Mouse (Mus musculus): Measurements from ENCODE around the gene Tinag. TPM values are rescaled to one million over a fixed set of nuclear protein-coding genes. Genes with fewer than 3 reads are reported as not detected.

The Tinag gene
- polyA plus RNA-seq, 1 experiment from 2014 or later = not detected

DNA sequence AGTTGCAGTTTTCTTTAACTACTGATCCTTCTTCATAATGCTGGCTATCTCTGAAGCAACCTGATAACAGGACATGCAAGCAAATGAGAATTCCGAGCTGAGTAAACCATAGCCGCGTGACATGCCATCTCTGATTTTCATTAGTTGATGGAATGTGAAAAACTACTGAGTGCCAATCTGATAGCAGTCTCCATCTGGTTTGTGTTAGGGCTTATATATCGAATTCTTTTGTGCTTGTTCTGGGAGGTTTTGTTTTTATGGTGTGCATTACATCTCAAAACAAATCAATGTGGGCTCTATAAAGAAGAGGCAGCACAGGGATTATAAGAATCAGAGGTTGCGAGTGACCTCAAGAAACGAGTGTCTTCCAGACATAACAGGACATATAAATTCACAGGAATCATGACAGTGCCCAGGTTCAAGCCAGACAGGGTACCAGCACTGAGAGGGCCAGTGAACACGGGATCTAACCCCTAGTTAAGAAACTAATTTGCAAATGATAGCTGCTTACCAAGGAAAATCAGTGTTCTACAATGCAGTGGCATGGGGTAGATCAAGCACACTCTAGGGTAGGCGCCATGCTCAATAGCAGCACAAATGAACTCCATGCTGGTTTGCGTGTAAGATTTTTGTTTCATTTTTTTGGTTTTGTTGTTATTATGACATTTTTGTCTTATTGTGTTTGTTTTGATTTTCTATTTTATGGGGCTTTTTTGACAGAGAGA is 13.0 kb downstream of the Tinag start:
- no peaks in the 10 kb centered on the region for H3K4me1 ChIP-seq (replicated peaks; ENCODE audit: control insufficient read depth, insufficient read depth, low read length)
- no peaks in the 10 kb centered on the region for H3K9me3 ChIP-seq (ENCODE audit: control insufficient read depth, low read length)
- H3K27ac ChIP-seq = no peak overlapping the region
- WGBS = 84% methylated on average over 9 of the region's 9 CpGs
- no peaks in the 10 kb centered on the region for H3K36me3 ChIP-seq (replicated peaks; ENCODE audit: control insufficient read depth, insufficient read depth)
- no peak overlapping the region for H3K9ac ChIP-seq
- H3K4me3 ChIP-seq (replicated peaks; ENCODE audit: low read length) = no peak overlapping the region
- no peak for ATAC-seq (ENCODE audit: low FRiP score)
- no peak for DNase-seq (ENCODE audit: low spot score)
- H3K27me3 ChIP-seq (ENCODE audit: control insufficient read depth, insufficient read depth, low read length) = no peaks in the 10 kb centered on the region
- H3K4me2 ChIP-seq (replicated peaks) = no peak overlapping the region

DNA sequence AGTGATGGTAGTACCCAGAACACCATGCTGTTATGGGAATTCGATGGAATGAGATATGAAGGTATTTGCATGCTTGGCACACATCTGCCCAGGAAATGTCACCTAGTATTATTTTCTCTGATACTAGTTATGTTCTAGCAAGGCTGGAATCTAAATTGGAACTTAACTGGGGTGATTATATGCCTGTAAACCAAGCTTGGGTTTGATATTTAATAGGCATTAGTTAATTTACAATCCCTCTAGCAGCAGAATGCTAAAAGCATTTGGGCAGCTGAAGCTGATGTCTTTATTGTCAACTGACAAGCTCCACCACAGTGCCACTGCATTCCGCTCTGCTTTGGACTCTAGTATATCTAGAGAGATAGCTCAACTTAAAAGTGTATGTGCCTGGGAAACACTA is 20.3 kb downstream of the Tinag start:
- ATAC-seq (ENCODE audit: low FRiP score) (no peak), DNase-seq (ENCODE audit: low spot score) (no peak)
- Histone ChIP-seq H3K9ac (no peak overlapping the region), H3K4me1 (replicated peaks; ENCODE audit: control insufficient read depth, insufficient read depth, low read length) (no peaks in the 10 kb centered on the region), H3K4me3 (replicated peaks; ENCODE audit: low read length) (no peak overlapping the region), H3K27ac (no peak overlapping the region), H3K36me3 (replicated peaks; ENCODE audit: control insufficient read depth, insufficient read depth) (no peaks in the 10 kb centered on the region), H3K9me3 (ENCODE audit: control insufficient read depth, low read length) (no peaks in the 10 kb centered on the region), H3K27me3 (ENCODE audit: control insufficient read depth, insufficient read depth, low read length) (no peaks in the 10 kb centered on the region), H3K4me2 (replicated peaks) (no peak overlapping the region)
- 78% methylated on average over 2 of the region's 2 CpGs for WGBS

DNA sequence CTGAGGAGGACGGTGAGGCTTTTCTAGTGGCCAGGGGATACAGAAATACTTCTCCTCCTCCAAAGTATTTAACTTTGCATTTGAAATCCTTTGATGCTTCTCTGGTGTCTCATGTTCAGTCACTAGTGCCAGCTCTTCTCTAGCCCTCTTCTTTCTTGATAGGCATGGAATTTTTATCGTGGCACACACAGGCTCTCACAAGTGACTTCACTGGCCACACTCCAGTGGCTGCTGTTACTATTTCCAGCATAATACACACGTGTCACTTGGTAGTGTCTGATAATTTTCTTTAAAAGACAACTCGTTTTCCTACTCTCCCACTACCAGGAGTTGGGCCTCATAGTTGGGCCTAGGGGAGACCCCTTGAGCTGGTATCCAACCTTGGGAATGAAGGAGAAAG is 26.7 kb downstream of the Tinag start:
- ATAC-seq (ENCODE audit: low FRiP score) (no peak), DNase-seq (ENCODE audit: low spot score) (no peak)

DNA sequence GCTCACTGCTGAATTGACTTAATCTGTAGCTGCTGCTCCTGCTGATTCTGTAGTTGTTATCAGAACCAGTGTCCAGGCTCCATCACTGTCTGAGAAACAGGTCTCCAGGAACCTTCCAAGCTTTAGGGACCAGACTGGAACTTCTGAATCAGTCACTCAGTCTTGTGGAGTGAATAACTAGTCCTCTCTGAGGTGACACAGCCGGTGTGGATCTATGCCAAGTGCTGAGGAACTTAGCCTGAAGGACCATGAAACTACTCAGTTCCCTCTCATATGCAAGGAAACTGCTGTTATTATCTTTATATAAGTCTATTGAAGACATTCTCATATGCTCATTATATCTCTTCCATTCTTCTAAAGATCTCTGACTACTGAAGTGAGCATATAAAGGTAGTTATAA is 49.6 kb downstream of the Tinag start:
- no peak overlapping the region for H3K4me3 ChIP-seq (replicated peaks; ENCODE audit: low read length)
- no peaks in the 10 kb centered on the region for H3K4me1 ChIP-seq (replicated peaks; ENCODE audit: control insufficient read depth, insufficient read depth, low read length)
- no peaks in the 10 kb centered on the region for H3K9me3 ChIP-seq (ENCODE audit: control insufficient read depth, low read length)
- H3K9ac ChIP-seq = no peak overlapping the region
- H3K4me2 ChIP-seq (replicated peaks) = no peak overlapping the region
- DNase-seq (ENCODE audit: low spot score) (no peak), ATAC-seq (ENCODE audit: low FRiP score) (no peak)
- no peaks in the 10 kb centered on the region for H3K36me3 ChIP-seq (replicated peaks; ENCODE audit: control insufficient read depth, insufficient read depth)
- 100% methylated on average over 1 of the region's 1 CpGs for WGBS
- H3K27ac ChIP-seq = no peak overlapping the region
- no peaks in the 10 kb centered on the region for H3K27me3 ChIP-seq (ENCODE audit: control insufficient read depth, insufficient read depth, low read length)

More for the DNA sequence above, 26.7 kb downstream of the Tinag start:
- Histone ChIP-seq H3K9ac (no peak overlapping the region), H3K4me2 (replicated peaks) (no peak overlapping the region), H3K9me3 (ENCODE audit: control insufficient read depth, low read length) (no peaks in the 10 kb centered on the region), H3K27ac (no peak overlapping the region), H3K4me3 (replicated peaks; ENCODE audit: low read length) (no peak overlapping the region), H3K4me1 (replicated peaks; ENCODE audit: control insufficient read depth, insufficient read depth, low read length) (no peaks in the 10 kb centered on the region), H3K36me3 (replicated peaks; ENCODE audit: control insufficient read depth, insufficient read depth) (no peaks in the 10 kb centered on the region), H3K27me3 (ENCODE audit: control insufficient read depth, insufficient read depth, low read length) (no peaks in the 10 kb centered on the region)
- 78% methylated on average over 4 of the region's 4 CpGs for WGBS

DNA sequence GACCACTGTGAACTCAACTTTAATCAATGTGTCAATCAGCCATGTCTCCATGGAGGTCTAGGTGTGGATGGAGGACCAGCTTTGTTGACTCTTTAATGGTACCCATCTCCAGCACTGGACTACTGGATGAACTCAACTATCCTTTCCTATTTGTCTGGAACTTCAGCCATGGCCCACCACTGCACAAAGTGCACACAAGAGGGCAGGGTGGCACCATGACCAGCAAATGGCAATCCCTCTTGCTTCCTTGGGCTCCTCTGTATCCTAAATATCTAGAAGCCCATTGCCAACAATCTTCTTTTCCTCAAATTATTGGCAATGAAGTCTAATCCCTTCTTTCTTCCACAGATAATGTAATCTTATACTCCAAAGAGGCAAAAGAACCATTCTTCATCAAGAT is 55.6 kb downstream of the Tinag start:
- Histone ChIP-seq H3K4me1 (replicated peaks; ENCODE audit: control insufficient read depth, insufficient read depth, low read length) (no peaks in the 10 kb centered on the region), H3K36me3 (replicated peaks; ENCODE audit: control insufficient read depth, insufficient read depth) (no peaks in the 10 kb centered on the region), H3K27me3 (ENCODE audit: control insufficient read depth, insufficient read depth, low read length) (no peaks in the 10 kb centered on the region), H3K27ac (no peak overlapping the region), H3K9me3 (ENCODE audit: control insufficient read depth, low read length) (no peaks in the 10 kb centered on the region), H3K4me3 (replicated peaks; ENCODE audit: low read length) (no peak overlapping the region), H3K9ac (no peak overlapping the region), H3K4me2 (replicated peaks) (no peak overlapping the region)
- DNase-seq (ENCODE audit: low spot score) (no peak), ATAC-seq (ENCODE audit: low FRiP score) (no peak)

DNA sequence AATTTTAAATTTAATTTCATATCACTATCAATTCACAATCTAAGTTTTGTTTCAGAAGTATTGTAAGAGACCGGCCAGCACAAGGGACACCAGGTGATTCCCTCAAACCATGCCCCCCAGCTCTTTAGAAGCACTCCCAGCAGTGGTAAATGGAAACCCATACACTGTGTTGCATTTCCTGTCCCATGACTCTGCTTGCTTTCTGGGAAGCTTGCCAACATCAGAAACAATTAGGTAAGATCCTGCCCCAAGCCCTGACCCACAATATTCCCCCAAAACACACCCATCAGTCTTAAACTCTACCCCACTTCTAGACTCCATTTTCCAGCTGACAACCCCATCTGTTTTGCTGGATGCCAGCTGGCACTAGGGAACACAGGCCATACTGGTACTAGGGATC is 110.8 kb downstream of the Tinag start:
- H3K9ac ChIP-seq = no peak overlapping the region
- 94% methylated on average over 1 of the region's 1 CpGs for WGBS
- H3K9me3 ChIP-seq (ENCODE audit: control insufficient read depth, low read length) = no peaks in the 10 kb centered on the region
- DNase-seq (ENCODE audit: low spot score) (no peak), ATAC-seq (ENCODE audit: low FRiP score) (no peak)
- no peak overlapping the region for H3K4me3 ChIP-seq (replicated peaks; ENCODE audit: low read length)
- H3K36me3 ChIP-seq (replicated peaks; ENCODE audit: control insufficient read depth, insufficient read depth) = no peaks in the 10 kb centered on the region
- H3K27ac ChIP-seq = no peak overlapping the region
- no peaks in the 10 kb centered on the region for H3K27me3 ChIP-seq (ENCODE audit: control insufficient read depth, insufficient read depth, low read length)
- H3K4me2 ChIP-seq (replicated peaks) = no peak overlapping the region
- no peaks in the 10 kb centered on the region for H3K4me1 ChIP-seq (replicated peaks; ENCODE audit: control insufficient read depth, insufficient read depth, low read length)

DNA sequence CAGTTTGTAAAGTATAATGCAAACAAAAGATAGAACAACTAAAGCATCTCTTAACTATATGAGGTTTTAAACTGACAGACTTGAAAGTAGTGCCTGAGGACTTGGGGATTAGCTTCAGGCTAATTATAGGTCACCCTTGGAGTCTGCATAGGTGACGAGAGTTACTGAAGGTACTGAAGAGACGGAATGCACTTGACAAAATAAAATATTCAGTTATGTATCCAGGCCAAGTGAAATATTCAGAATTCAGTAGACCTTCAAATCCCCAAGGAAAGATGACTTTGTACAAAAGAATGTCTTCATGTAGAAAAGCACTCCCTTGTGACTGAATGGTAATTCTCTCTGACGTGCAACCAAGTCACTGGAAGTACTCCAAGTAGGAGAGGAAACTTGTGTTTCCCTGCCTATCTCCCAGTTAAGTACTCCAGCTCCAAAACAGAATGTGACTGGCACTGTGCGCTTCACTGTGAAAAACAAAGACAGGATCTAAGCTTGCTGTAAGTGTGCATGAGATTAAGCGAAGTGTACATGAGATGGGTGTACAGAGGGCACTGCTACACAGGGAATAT is 130.4 kb downstream of the Tinag start:
- no peak for ATAC-seq (ENCODE audit: low FRiP score)
- Histone ChIP-seq H3K4me1 (replicated peaks; ENCODE audit: control insufficient read depth, insufficient read depth, low read length) (no peaks in the 10 kb centered on the region), H3K27me3 (ENCODE audit: control insufficient read depth, insufficient read depth, low read length) (no peaks in the 10 kb centered on the region), H3K36me3 (replicated peaks; ENCODE audit: control insufficient read depth, insufficient read depth) (no peaks in the 10 kb centered on the region), H3K9ac (no peak overlapping the region), H3K4me2 (replicated peaks) (no peak overlapping the region), H3K4me3 (replicated peaks; ENCODE audit: low read length) (no peak overlapping the region), H3K27ac (no peak overlapping the region), H3K9me3 (ENCODE audit: control insufficient read depth, low read length) (no peaks in the 10 kb centered on the region)
- 84% methylated on average over 5 of the region's 5 CpGs for WGBS
- no peak for DNase-seq (ENCODE audit: low spot score)

All from hindbrain, embryonic 14.5 days (tissue).